Mouse (Mus musculus): ENCODE results near the gene Fgfr4.

Fgfr4 gene

DNA sequence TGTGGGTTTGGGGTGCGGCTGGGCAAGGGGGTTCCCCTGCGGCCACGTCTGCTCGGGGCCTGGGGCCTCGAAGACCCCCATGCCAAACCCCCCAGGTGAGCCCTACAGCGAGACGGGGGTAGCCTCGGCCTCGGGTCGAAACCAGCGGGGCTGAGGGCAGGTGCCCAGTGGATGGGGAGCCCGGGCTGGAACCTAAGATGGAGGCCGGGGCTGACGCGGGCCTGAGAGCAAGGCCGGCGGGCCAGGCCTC is 58.5 kb downstream of the Fgfr4 start:
- DNase-seq = peak; percentile 84

DNA sequence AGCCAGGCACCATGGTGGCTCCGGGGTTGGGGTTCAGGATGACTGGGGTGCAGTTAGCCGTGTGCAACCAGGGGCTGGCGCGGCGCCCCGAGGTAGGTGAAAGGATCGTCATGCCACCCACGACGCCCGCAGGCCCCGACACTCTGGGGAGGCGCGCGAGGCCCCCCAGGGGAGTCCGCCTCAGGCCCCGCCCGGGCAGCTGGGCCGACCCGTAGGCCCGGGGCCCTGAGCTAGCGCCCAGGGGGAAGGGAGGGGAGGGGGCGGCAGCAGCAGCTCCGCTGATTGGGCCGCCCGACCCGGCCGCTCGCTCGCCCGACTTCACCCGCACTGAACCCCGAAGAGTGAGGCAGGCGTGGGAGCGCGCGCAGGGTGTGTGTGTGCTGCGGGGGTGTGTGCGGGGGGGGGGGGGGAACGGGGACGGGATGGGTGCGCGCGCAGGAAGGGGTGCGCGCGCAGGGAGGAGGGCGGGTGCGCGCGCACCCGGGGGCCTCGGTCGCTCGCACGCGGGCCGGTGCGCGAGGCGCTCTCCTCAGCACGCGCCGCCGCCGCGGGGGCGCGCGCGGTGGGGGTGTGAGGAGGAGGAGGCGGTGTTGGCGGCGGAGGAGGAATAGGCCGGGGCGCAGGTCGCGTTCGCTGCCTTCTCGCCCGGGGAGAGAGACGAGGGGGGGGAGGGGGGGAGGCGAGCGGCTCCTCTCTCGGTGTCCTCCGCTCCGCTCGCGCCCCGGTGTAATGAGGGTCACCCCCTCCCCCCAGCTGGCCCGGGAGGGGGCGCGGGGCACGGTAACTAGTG is 59.0 kb downstream of the Fgfr4 start:
- DNase-seq = peak; percentile 97

DNA sequence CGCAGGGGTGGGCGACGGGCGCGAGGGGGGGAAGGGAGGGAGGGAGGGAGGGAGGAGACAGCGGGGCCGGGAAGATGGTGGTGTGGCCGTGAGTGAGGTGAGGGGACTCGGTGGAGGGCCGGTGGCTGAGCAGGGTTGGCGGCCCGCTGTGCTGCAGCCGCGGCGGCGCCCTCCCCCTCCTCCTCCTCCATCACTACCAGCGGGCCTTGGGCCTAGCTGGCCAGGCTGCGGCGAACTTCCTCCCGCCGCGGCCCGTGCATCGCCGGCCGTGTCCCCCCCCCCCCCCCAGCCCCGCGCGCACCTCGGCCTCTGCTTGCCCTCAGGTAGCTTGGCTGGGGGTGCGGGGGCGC is 59.5 kb downstream of the Fgfr4 start:
- no peak for DNase-seq

DNA sequence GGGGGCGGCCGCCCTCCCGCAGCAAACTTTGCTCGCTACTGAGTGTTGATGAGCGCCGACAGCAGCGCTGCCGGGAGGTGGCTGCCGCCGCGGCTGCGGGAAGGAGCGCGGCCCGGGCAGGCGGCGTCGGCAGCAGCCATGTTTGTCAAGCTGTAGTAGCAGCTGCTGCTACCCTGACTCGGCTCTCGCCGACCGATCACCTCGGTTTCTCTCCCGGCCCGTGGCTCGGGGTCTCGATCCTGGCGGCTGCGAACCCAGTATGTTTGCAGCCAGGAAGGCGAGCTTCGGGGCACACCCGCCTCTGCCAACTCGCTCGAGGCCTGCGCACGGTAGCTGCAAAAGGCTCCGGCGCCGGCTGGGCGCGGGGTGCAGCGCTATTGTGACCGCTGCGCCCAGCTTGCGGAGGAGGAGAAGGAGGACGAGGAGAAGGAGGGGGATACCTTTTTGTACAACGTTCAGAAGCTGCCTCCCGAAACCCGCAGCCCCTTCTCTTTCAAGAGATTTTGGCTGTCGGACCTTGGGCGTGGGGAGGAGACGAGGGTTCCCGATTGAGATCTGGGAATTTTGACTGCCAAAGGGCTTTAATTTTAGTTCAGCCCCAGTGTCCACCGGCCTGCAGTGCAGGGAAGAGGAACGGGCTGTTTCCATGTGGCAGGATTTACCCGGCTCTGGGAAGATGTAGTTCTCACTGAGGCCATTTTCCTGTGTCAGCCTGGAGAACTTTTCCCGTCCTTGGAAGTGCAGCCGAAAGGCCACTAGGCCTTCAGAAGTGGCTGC is 60.1 kb downstream of the Fgfr4 start:
- DNase-seq = peak; percentile 69

DNA sequence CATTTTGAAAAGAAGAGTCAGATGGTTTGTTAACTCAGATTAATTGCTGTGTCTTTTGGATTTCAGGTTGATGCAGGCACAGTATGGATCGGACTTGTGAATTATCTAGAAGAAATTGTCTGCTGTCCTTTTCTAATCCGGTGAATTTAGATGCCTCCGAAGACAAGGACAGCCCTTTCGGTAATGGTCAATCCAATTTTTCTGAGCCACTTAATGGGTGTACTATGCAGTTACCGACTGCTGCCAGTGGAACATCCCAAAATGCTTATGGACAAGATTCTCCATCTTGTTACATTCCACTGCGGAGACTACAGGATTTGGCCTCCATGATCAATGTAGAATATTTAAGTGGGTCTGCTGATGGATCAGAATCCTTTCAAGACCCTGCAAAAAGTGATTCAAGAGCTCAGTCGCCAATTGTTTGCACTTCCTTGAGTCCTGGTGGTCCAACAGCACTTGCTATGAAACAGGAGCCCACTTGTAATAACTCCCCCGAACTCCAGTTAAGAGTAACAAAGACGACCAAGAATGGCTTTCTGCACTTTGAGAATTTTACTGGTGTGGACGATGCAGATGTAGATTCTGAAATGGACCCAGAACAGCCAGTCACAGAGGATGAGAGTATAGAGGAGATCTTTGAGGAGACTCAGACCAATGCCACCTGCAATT is 60.8 kb downstream of the Fgfr4 start:
- DNase-seq = no peak
